Mouse (Mus musculus): ENCODE data around the gene Dctpp1. TPM values are rescaled to one million over a fixed set of nuclear protein-coding genes. Genes with fewer than 3 reads are reported as not detected.

Dctpp1 gene
- polyA plus RNA-seq, 1 experiment from 2014 or later = 176 TPM

GRCm38 (mm10) chr7:127281114-127281513 lies 20.6 kb upstream of the Dctpp1 start:
- Histone ChIP-seq H3K9ac (no peak overlapping the region), H3K36me3 (no peaks in the 10 kb centered on the region), H3K27ac (no peak overlapping the region), H3K4me2 (replicated peaks) (no peak overlapping the region), H3K4me3 (no peak overlapping the region), H3K27me3 (no peaks in the 10 kb centered on the region), H3K4me1 (no peaks in the 10 kb centered on the region), H3K9me3 (no peaks in the 10 kb centered on the region)
- WGBS = 69% methylated on average over 4 of the region's 4 CpGs
- ATAC-seq (ENCODE audit: low FRiP score, low read depth) = no peak

GRCm38 (mm10) chr7:127280092-127280491 lies 19.6 kb upstream of the Dctpp1 start:
- H3K27me3 ChIP-seq = no peaks in the 10 kb centered on the region
- no peak overlapping the region for H3K27ac ChIP-seq
- no peaks in the 10 kb centered on the region for H3K4me1 ChIP-seq
- H3K4me3 ChIP-seq = no peak overlapping the region
- WGBS = 71% methylated on average over 3 of the region's 3 CpGs
- H3K4me2 ChIP-seq (replicated peaks) = no peak overlapping the region
- no peak overlapping the region for H3K9ac ChIP-seq
- H3K36me3 ChIP-seq = no peaks in the 10 kb centered on the region
- H3K9me3 ChIP-seq = no peaks in the 10 kb centered on the region
- no peak for ATAC-seq (ENCODE audit: low FRiP score, low read depth)

- Histone ChIP-seq H3K4me2 (replicated peaks) (no peak overlapping the region), H3K4me1 (peaks cover 4% of the 10 kb centered on the region; the same call in 1 of the 2 replicates), H3K27ac (no peak overlapping the region), H3K4me3 (no peak overlapping the region), H3K36me3 (no peaks in the 10 kb centered on the region), H3K9me3 (no peaks in the 10 kb centered on the region), H3K27me3 (no peaks in the 10 kb centered on the region), H3K9ac (no peak overlapping the region)
- 21% methylated on average over 8 of the region's 8 CpGs for WGBS
- ATAC-seq (ENCODE audit: low FRiP score, low read depth) = no peak
These were observed 17.8 kb upstream of the Dctpp1 start for GRCm38 (mm10) chr7:127278311-127278710.

- Histone ChIP-seq H3K9ac (no peak overlapping the region), H3K4me3 (no peak overlapping the region), H3K4me2 (replicated peaks) (no peak overlapping the region), H3K27ac (no peak overlapping the region), H3K9me3 (0 out of 2 replicates have a peak, but pooled peaks cover 4% of the 10 kb centered on the region), H3K4me1 (peaks cover 16% of the 10 kb centered on the region), H3K27me3 (no peaks in the 10 kb centered on the region), H3K36me3 (peaks cover 13% of the 10 kb centered on the region)
- WGBS = 62% methylated on average over 5 of the region's 5 CpGs
- ATAC-seq (ENCODE audit: low FRiP score, low read depth) = no peak
These were observed 16.0 kb upstream of the Dctpp1 start for GRCm38 (mm10) chr7:127276519-127276961.

- Histone ChIP-seq H3K9ac (peak within 1 kb of the TSS; percentile 94), H3K4me1 (peaks cover 16% of the 10 kb centered on the region), H3K27ac (peak within 1 kb of the TSS; percentile 88), H3K4me3 (peak within 1 kb of the TSS; percentile 82), H3K27me3 (no peaks in the 10 kb centered on the region), H3K4me2 (replicated peaks) (peak within 1 kb of the TSS; percentile 93), H3K9me3 (0 out of 2 replicates have a peak, but pooled peaks cover 4% of the 10 kb centered on the region), H3K36me3 (peaks cover 37% of the 10 kb centered on the region)
- WGBS = 2% methylated on average over 39 of the region's 39 CpGs
- peak; percentile 92 for ATAC-seq (ENCODE audit: low FRiP score, low read depth)
These were observed 13.6 kb upstream of the Dctpp1 start, which contains the start of gene Sephs2 for GRCm38 (mm10) chr7:127273925-127274789. TSS of gene Sephs2 (minus strand) at chr7:127274055.

- peaks cover 9% of the 10 kb centered on the region for H3K9me3 ChIP-seq
- H3K27me3 ChIP-seq = no peaks in the 10 kb centered on the region
- peaks cover 16% of the 10 kb centered on the region for H3K4me1 ChIP-seq
- peak overlapping the region; percentile 93 for H3K4me2 ChIP-seq (replicated peaks)
- 17% methylated on average over 50 of the region's 50 CpGs for WGBS
- peak overlapping the region; percentile 82 for H3K4me3 ChIP-seq
- peak overlapping the region; percentile 88 for H3K27ac ChIP-seq
- peaks cover 45% of the 10 kb centered on the region for H3K36me3 ChIP-seq
- peak; percentile 75 for ATAC-seq (ENCODE audit: low FRiP score, low read depth)
- H3K9ac ChIP-seq = peak overlapping the region; percentile 94
These were observed 12.8 kb upstream of the Dctpp1 start for GRCm38 (mm10) chr7:127273118-127273923.

- Histone ChIP-seq H3K9ac (no peak overlapping the region; the same call in 1 of the 2 replicates), H3K9me3 (peaks cover 12% of the 10 kb centered on the region), H3K36me3 (peaks cover 48% of the 10 kb centered on the region), H3K4me2 (replicated peaks) (peak overlapping the region; percentile 93), H3K4me1 (peaks cover 16% of the 10 kb centered on the region), H3K4me3 (peak overlapping the region; percentile 82), H3K27ac (no peak overlapping the region), H3K27me3 (no peaks in the 10 kb centered on the region)
- ATAC-seq (ENCODE audit: low FRiP score, low read depth) = no peak
- 97% methylated on average over 15 of the region's 15 CpGs for WGBS
These were observed 12.1 kb upstream of the Dctpp1 start for GRCm38 (mm10) chr7:127272566-127272965.

GRCm38 (mm10) chr7:127271093-127271492 lies 10.6 kb upstream of the Dctpp1 start:
- Histone ChIP-seq H3K27me3 (no peaks in the 10 kb centered on the region), H3K4me2 (replicated peaks) (no peak overlapping the region), H3K27ac (no peak overlapping the region), H3K36me3 (peaks cover 48% of the 10 kb centered on the region), H3K4me3 (no peak overlapping the region), H3K9me3 (peaks cover 12% of the 10 kb centered on the region), H3K9ac (no peak overlapping the region), H3K4me1 (peaks cover 16% of the 10 kb centered on the region)
- 97% methylated on average over 4 of the region's 4 CpGs for WGBS
- no peak for ATAC-seq (ENCODE audit: low FRiP score, low read depth)

GRCm38 (mm10) chr7:127270666-127271065 lies 10.2 kb upstream of the Dctpp1 start:
- Histone ChIP-seq H3K36me3 (peaks cover 48% of the 10 kb centered on the region), H3K27me3 (no peaks in the 10 kb centered on the region), H3K27ac (no peak overlapping the region), H3K4me2 (replicated peaks) (no peak overlapping the region), H3K4me3 (no peak overlapping the region), H3K9ac (no peak overlapping the region), H3K9me3 (peaks cover 12% of the 10 kb centered on the region), H3K4me1 (peaks cover 16% of the 10 kb centered on the region)
- 92% methylated on average over 5 of the region's 5 CpGs for WGBS
- ATAC-seq (ENCODE audit: low FRiP score, low read depth) = no peak

GRCm38 (mm10) chr7:127270256-127270655 lies 9.7 kb upstream of the Dctpp1 start:
- ATAC-seq (ENCODE audit: low FRiP score, low read depth) = no peak
- no peak overlapping the region for H3K4me3 ChIP-seq
- 87% methylated on average over 2 of the region's 2 CpGs for WGBS
- no peak overlapping the region for H3K27ac ChIP-seq
- no peaks in the 10 kb centered on the region for H3K27me3 ChIP-seq
- H3K36me3 ChIP-seq = peaks cover 48% of the 10 kb centered on the region
- H3K4me2 ChIP-seq (replicated peaks) = no peak overlapping the region
- H3K9ac ChIP-seq = no peak overlapping the region
- H3K9me3 ChIP-seq = peaks cover 12% of the 10 kb centered on the region
- peaks cover 16% of the 10 kb centered on the region for H3K4me1 ChIP-seq

GRCm38 (mm10) chr7:127263526-127263925 lies 3.0 kb upstream of the Dctpp1 start:
- WGBS = 95% methylated on average over 3 of the region's 3 CpGs

More at GRCm38 (mm10) chr7:127263526-127263925, 3.0 kb upstream of the Dctpp1 start:
- Histone ChIP-seq H3K36me3 (peaks cover 4% of the 10 kb centered on the region), H3K4me1 (peaks cover 22% of the 10 kb centered on the region), H3K4me3 (no peak overlapping the region), H3K27ac (no peak overlapping the region), H3K27me3 (no peaks in the 10 kb centered on the region), H3K4me2 (replicated peaks) (no peak overlapping the region), H3K9ac (no peak overlapping the region), H3K9me3 (peaks cover 5% of the 10 kb centered on the region)
- no peak for ATAC-seq (ENCODE audit: low FRiP score, low read depth)
